Mouse (Mus musculus) lung, adult 10 weeks (tissue): ENCODE data around the gene Kcnn4. TPM values are rescaled to one million over a fixed set of nuclear protein-coding genes. Genes with fewer than 3 reads are reported as not detected.

ENCODE experiments used
- polyA plus RNA-seq: library from polyadenylated mRNA; stranded (reverse); fragments of 350-450 nt; fragmentation: Illumina TruSeq; extraction: RNeasy Lipid Tissue Mini Kit (QIAGEN cat#74804); gene quantifications from one replicate; pipeline ENCODE4 v1.2.3, GENCODE M21; 2014; ENCODE audit warnings: low read depth, low replicate concordance; ENCODE audit not compliant: insufficient read depth

Gene Kcnn4
- 4.4 TPM for polyA plus RNA-seq

DNA sequence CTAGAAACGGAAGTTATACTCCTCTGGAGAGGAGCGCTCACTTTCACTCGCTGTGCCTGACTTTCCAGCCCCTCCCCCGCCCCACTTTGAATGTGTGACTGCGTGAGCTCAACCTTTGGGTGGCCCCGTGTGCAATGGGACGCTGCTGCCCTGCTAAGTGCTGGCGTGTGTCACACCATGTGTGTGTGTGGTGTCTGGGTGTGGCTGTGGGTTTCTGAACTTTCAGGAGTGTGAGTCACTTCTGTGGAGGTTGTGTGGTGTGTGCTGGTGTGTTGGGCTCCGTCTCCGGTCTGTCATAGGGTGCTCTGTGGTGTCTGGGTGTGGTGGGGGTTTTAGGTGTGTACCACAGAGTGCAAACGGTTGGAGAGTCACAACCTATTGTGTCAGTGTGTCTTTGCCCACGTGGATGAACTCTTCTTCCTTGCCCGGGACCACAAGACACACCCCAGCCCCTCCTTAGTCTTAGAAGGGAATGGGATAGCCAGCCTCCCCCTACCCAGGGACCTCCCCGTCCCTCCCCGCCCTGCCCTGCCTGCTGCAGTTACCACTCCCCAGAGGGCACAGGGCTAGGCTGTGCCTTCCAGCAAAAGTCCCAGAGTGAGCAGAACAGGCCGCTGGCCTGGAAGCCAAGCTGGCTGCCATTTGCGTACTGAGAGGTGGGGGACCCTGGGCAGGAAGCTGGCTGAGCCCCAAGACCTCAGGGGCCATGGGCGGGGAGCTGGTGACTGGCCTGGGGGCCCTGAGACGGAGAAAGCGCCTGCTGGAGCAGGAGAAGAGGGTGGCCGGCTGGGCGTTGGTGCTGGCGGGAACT lies at the start of gene Kcnn4:
TSS of gene Kcnn4 (plus strand) at position 533 of the 811 bp plus-strand sequence.

GRCm38 (mm10) chr7:24333304-24333986 lies 36.6 kb upstream of the Kcnn4 start, which contains the start of gene Tescl:
Tescl (minus strand) TSS chr7:24333936.

GRCm38 (mm10) chr7:24348896-24349295 lies 21.2 kb upstream of the Kcnn4 start, which contains the start of gene Lypd5:
Lypd5 (plus strand) TSS chr7:24349196.

GRCm38 (mm10) chr7:24399256-24400081 lies 29.4 kb downstream of the Kcnn4 start, which contains the start of gene Smg9:
Smg9 (plus strand) TSS chr7:24399619.

Other genes with a start within 250 kb of the Kcnn4 start
- 4.7 TPM for gene Zfp235, start 236.1 kb upstream of the Kcnn4 start, polyA plus RNA-seq
- gene Zfp114, start 195.2 kb upstream of the Kcnn4 start, polyA plus RNA-seq = 0.18 TPM
- gene Zfp111, start 158.8 kb upstream of the Kcnn4 start, polyA plus RNA-seq = 2.8 TPM
- 0.72 TPM for gene Zfp109, start 132.7 kb upstream of the Kcnn4 start, polyA plus RNA-seq
- 1.1 TPM for gene Zfp108, start 115.5 kb upstream of the Kcnn4 start, polyA plus RNA-seq
- gene Zfp93, start 99.8 kb upstream of the Kcnn4 start, polyA plus RNA-seq = 2.4 TPM
- gene Zfp61, start 69.0 kb upstream of the Kcnn4 start, polyA plus RNA-seq = 6.0 TPM
- gene Zfp94, start 53.6 kb upstream of the Kcnn4 start, polyA plus RNA-seq = 5.2 TPM
- gene Tescl, start 36.3 kb upstream of the Kcnn4 start, polyA plus RNA-seq = not detected
- gene Lypd5, start 21.1 kb upstream of the Kcnn4 start, polyA plus RNA-seq = not detected
- gene Smg9, start 29.4 kb downstream of the Kcnn4 start, polyA plus RNA-seq = 13.7 TPM
- gene Irgc1, start 82.0 kb downstream of the Kcnn4 start, polyA plus RNA-seq = 0.29 TPM
- gene Plaur, start 92.2 kb downstream of the Kcnn4 start, polyA plus RNA-seq = 48.8 TPM
- gene Cadm4, start 111.8 kb downstream of the Kcnn4 start, polyA plus RNA-seq = 8.8 TPM
- gene Zfp428, start 136.7 kb downstream of the Kcnn4 start, polyA plus RNA-seq = 2.8 TPM
- gene AC161166.1, start 142.2 kb downstream of the Kcnn4 start, polyA plus RNA-seq = not detected
- 4.7 TPM for gene Irgq, start 160.4 kb downstream of the Kcnn4 start, polyA plus RNA-seq
- not detected for gene Pinlyp, start 175.9 kb downstream of the Kcnn4 start, polyA plus RNA-seq
- 16.8 TPM for gene Xrcc1, start 176.0 kb downstream of the Kcnn4 start, polyA plus RNA-seq
- gene Ethe1, start 217.3 kb downstream of the Kcnn4 start, polyA plus RNA-seq = 11.8 TPM
- gene Zfp575, start 217.4 kb downstream of the Kcnn4 start, polyA plus RNA-seq = 0.08 TPM
- 2.1 TPM for gene Phldb3, start 240.5 kb downstream of the Kcnn4 start, polyA plus RNA-seq